Mouse (Mus musculus): Measurements from ENCODE around the gene Fn3k. TPM values are rescaled to one million over a fixed set of nuclear protein-coding genes. Genes with fewer than 3 reads are reported as not detected.

Gene Fn3k
- 10 to 100 TPM; 17.6 to 20.6 TPM for total RNA-seq (2021)
- long read RNA-seq, experiment 1, transcript Fn3k-201 (6 exons, 1,047 nt), result major isoform, 5 of 6 reads
- long read RNA-seq, experiment 1, partial matches to known transcripts, result 1 of 6 reads
- long read RNA-seq, experiment 1, other reads (novel, unspliced or antisense), result 0 of 6 reads
- long read RNA-seq, experiment 2, transcript Fn3k-201 (6 exons, 1,047 nt), result major isoform, 9 of 11 reads
- long read RNA-seq, experiment 2, partial matches to known transcripts, result 2 of 11 reads
- long read RNA-seq, experiment 2, other reads (novel, unspliced or antisense), result 0 of 11 reads

- no peak for TF ChIP-seq CTCF (IDR thresholded peaks at IDR 0.05)
- DNase-seq, result peak; percentile 94
- intact Hi-C loops (cut with DNase I), result no loop called here
- Histone ChIP-seq H3K4me3 (peak within 1 kb of the TSS; percentile 76), H3K27ac (peak within 1 kb of the TSS; percentile 87)
Measured at GRCm38 (mm10) chr11:121434156-121435155, at the start of gene Fn3k. TSS of gene Fn3k (plus strand) at chr11:121434913.

- intact Hi-C loops (cut with DNase I), result loop anchor here (5.0 kb wide), 1 partner anchor 64 kb away; the partner anchor contains the start of gene Tbcd
- TF ChIP-seq CTCF (IDR thresholded peaks at IDR 0.05), result peak; percentile 12; the same call in 1 of the 2 replicates
- DNase-seq, result peak; percentile 95
- H3K27ac ChIP-seq, result peak within 1 kb of the TSS; percentile 83
- H3K4me3 ChIP-seq, result peak within 1 kb of the TSS; percentile 95
Measured at GRCm38 (mm10) chr11:121387750-121388553, 46.8 kb upstream of the Fn3k start, which contains the start of gene Rab40b. TSS of gene Rab40b (minus strand) at chr11:121388251.

DNA sequence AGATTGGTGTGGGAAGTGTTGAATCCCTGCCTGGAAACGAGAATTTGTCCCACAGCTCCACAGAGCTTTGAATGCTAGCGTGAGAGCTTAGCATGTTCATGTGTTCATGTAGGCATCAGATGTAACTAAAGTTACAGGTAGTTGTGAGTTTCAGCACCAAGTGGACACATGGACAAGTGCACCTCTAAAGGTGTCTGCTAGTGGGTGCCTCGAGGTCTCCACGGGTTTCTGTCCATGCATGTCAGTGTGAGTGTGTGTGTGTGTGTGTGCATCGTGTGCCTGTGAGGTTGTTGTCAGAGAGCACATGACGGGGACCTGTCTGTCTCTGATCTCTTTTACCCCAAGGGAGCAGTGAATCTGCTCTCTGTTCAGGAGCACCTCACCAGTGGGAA is 46.2 kb upstream of the Fn3k start:
- Histone ChIP-seq H3K4me3 (peak overlapping the region; percentile 95), H3K27ac (peak overlapping the region; percentile 46)
- no peak for DNase-seq
- intact Hi-C loops (cut with DNase I), result loop anchor here (5.0 kb wide), 1 partner anchor 64 kb away; the partner anchor contains the start of gene Tbcd
- no peak for TF ChIP-seq CTCF (IDR thresholded peaks at IDR 0.05)

DNA sequence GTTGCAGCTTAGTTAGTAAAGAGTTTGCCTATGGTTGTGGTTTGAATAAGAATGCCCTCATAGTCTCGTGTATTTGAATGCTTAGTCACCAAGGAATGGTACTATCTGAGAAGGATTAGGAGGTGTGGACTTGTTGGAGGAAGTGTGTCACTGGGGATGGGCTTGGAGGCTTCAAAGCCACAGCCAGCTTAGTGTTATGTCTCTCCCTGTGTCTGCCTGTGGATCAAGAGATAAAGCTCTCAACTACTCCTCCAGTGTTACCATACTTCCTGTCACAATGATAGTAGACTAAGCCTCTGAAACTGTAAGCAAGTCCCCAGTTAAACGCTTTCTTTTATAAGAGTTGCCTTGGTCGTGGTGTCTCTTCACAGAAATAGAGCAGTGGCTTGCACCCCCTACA is 43.9 kb upstream of the Fn3k start:
- no peak overlapping the region for H3K27ac ChIP-seq
- TF ChIP-seq CTCF (IDR thresholded peaks at IDR 0.05), result no peak
- H3K4me3 ChIP-seq, result no peak overlapping the region
- DNase-seq, result no peak
- intact Hi-C loops (cut with DNase I), result no loop called here

DNA sequence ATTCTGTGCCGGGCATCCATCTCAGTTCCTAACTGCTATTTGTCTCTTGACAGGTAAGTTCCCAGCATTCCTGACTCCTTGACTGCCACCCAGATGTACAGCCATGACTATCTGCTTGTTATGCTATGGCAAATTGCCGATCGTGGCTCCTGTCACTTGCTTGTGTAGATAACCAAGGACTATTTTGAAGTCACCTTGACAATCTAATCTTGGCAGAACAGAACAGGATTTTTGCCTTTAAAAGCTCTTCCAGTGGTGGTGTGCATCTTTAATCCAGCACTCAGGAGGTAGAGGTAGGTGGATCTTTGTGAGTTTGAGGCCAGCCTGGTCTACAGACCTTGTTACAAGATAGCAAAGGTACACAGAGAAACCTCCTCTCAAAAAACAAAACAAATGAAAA is 42.3 kb upstream of the Fn3k start:
- intact Hi-C loops (cut with DNase I), result no loop called here
- no peak for TF ChIP-seq CTCF (IDR thresholded peaks at IDR 0.05)
- no peak overlapping the region for H3K27ac ChIP-seq
- H3K4me3 ChIP-seq, result no peak overlapping the region
- no peak for DNase-seq

DNA sequence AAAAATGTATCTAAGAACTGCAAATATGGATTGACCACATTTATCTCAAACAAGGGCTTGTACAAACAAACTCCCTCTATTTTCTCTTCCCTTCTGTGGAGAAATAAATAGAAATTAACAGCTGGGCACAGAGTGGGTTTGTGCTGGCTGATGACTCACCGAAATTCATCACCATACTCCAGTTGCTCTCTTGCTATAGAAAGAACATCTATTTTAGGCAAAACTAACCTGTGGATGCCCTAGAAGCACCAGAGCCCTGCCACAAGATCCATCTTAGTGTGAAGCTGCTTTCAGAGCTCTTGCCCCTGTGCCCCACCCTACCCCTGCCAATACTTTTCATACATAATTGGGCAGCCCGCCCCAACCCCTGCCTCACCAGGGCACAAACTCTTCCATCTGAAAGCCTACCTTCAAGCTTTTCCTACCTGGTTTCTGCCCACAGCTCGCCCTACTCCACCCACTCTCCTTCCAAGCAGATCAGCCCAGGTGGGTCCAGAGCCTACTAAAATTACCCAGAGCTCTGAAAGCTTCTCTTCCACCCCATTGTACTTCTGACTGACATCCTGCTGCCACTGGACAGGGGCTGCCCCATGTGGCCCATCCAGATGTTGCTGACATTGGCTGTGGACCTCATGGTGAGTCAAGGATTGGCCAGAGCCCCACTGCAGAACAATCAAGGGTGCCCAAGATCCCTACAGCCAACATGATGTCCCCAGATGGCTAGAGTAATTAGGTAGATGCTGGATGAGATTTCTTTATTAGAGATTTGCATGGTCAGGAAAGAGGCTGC is 27.2 kb upstream of the Fn3k start:
- intact Hi-C loops (cut with DNase I), result no loop called here
- Histone ChIP-seq H3K4me3 (no peak overlapping the region), H3K27ac (peak overlapping the region; percentile 67)

DNA sequence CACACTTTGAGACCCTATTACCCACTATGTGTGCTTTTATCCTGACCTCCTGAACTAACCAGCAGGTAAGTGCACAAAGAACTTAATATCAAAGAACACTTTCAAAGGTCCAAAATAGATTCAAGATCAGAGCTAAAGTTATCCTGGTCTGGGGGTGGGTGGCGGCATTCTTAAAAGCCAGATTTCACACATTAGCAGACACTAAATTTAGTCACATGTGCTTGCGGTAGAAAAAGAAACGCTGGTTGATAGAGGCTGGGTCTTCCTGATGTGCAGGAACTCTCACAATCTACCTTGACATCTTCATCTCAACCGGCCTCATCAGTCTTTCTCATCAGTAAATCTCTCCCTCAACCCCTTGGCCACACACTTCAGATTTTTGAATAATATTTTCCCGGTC is 20.0 kb upstream of the Fn3k start:
- no peak for TF ChIP-seq CTCF (IDR thresholded peaks at IDR 0.05)
- intact Hi-C loops (cut with DNase I), result loop anchor here (5.0 kb wide), 1 partner anchor 42 kb away; no protein-coding TSS in a partner anchor
- H3K4me3 ChIP-seq, result no peak overlapping the region
- no peak overlapping the region for H3K27ac ChIP-seq
- no peak for DNase-seq

More for the DNA sequence above, 27.2 kb upstream of the Fn3k start:
- no peak for DNase-seq
- TF ChIP-seq CTCF (IDR thresholded peaks at IDR 0.05), result no peak

DNA sequence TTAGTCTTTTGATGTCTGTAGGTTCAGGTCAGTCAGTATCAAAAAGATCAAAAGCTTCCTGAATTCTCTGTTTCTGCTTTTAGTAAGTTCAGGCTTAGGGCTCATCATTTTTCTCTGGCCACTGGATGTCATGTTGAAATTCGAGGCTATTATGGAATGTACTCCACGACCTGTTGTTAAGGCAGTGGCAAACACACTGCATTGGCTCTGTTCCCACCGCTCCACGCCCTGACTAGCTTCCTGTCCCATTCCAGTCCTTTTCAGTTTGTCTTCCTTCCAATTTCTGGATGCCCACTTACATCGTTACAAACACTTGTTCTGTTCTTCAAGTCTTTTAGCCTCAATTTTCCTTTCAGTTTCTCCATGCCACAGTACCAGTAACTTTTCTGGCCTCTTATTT is 19.4 kb upstream of the Fn3k start:
- DNase-seq, result peak; percentile 40
- no peak for TF ChIP-seq CTCF (IDR thresholded peaks at IDR 0.05)
- Histone ChIP-seq H3K27ac (peak overlapping the region; percentile 80), H3K4me3 (no peak overlapping the region)
- intact Hi-C loops (cut with DNase I), result loop anchor here (5.0 kb wide), 1 partner anchor 43 kb away; no protein-coding TSS in a partner anchor

- intact Hi-C loops (cut with DNase I), result loop anchor here (5.0 kb wide), 1 partner anchor 46 kb away; no protein-coding TSS in a partner anchor
- no peak overlapping the region for H3K4me3 ChIP-seq
- no peak for DNase-seq
- TF ChIP-seq CTCF (IDR thresholded peaks at IDR 0.05), result no peak
- H3K27ac ChIP-seq, result no peak overlapping the region
Measured at GRCm38 (mm10) chr11:121417971-121418370, 16.7 kb upstream of the Fn3k start.

DNA sequence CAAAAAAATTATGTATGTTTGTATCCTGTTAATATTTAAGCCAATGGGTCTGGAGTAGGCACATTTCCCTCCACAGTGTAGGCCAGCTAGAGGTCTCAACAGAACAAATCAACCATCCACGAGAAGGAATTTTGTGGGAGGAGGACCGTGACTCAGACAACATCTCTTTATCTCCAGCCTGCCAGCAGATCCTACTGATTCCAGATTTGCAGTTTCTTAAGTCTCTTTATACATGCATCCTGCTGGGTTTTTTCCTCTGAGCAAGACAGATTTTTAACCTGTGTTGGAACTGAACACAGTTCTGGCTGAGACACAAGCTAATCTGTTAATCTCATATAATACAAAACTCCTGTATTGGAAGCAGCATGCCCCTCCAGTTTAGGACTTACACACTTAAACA is 15.8 kb upstream of the Fn3k start:
- H3K4me3 ChIP-seq, result no peak overlapping the region
- H3K27ac ChIP-seq, result no peak overlapping the region
- intact Hi-C loops (cut with DNase I), result loop anchor here (5.0 kb wide), 1 partner anchor 47 kb away; no protein-coding TSS in a partner anchor
- no peak for TF ChIP-seq CTCF (IDR thresholded peaks at IDR 0.05)
- DNase-seq, result no peak

- Histone ChIP-seq H3K27ac (peak overlapping the region; percentile 93), H3K4me3 (peak overlapping the region; percentile 91; the same call in 1 of the 2 replicates)
- TF ChIP-seq CTCF (IDR thresholded peaks at IDR 0.05), result no peak
- DNase-seq, result no peak
- intact Hi-C loops (cut with DNase I), result no loop called here
Measured at GRCm38 (mm10) chr11:121420379-121420778, 14.3 kb upstream of the Fn3k start.
